In genomic region chr19:41835407-41835806, GRCm38 (mm10) we compare ENCODE assay signal across 9 mouse cellular contexts. TPM values are rescaled to one million over a fixed set of nuclear protein-coding genes. Genes with fewer than 3 reads are reported as not detected.
DNase-seq lines count a peak whose midpoint lies in the region; ATAC-seq lines count a peak whose summit lies in the region.
"Had no signal": no experiment of that assay in that cellular context is flagged by ENCODE, and none has a peak within 500 bp of the region (broad histone marks: within the 10 kb centered on the region; RNA-seq: fewer than 3 reads in every experiment).

No protein-coding gene starts in this region.

- H3K27me3 ChIP-seq in heart, embryonic 11.5 days (ENCODE audit: control insufficient read depth, insufficient read depth, low read length): 0 out of 2 replicates have a peak, but pooled peaks cover 5% of the 10 kb centered on the region
- H3K27me3 ChIP-seq in megakaryocyte, embryonic 14.5 days (replicated peaks): no peaks in the 10 kb centered on the region
- H3K27me3 ChIP-seq in liver, embryonic 16.5 days (ENCODE audit: control insufficient read depth, insufficient read depth, low read depth, low read length): no peaks in the 10 kb centered on the region

- ATAC-seq in heart, embryonic 11.5 days (replicated peaks; ENCODE audit: insufficient number of reproducible peaks, low FRiP score, low TSS enrichment): no peak
- ATAC-seq in megakaryocyte, adult 5-6 weeks (ENCODE audit: poor library complexity, severe bottlenecking): no peak
- ATAC-seq in liver, embryonic 16.5 days (ENCODE audit: low read depth): no peak

- H3K4me1 ChIP-seq in heart, embryonic 11.5 days (ENCODE audit: control insufficient read depth, insufficient read depth, low read length): peaks cover 41% of the 10 kb centered on the region
- peaks cover 92% of the 10 kb centered on the region for H3K4me1 ChIP-seq in megakaryocyte, embryonic 14.5 days
- H3K4me1 ChIP-seq in liver, embryonic 16.5 days (ENCODE audit: control insufficient read depth, low read depth, low read length): peaks cover 73% of the 10 kb centered on the region

- no peaks in the 10 kb centered on the region for H3K36me3 ChIP-seq in heart, embryonic 11.5 days (ENCODE audit: control insufficient read depth, insufficient read depth, low read length)
- peaks cover 22% of the 10 kb centered on the region for H3K36me3 ChIP-seq in megakaryocyte, embryonic 14.5 days (replicated peaks; ENCODE audit: low read length)
- no peaks in the 10 kb centered on the region for H3K36me3 ChIP-seq in liver, embryonic 16.5 days (ENCODE audit: control insufficient read depth, insufficient read depth)

- no peak overlapping the region for H3K9ac ChIP-seq in heart, embryonic 11.5 days (ENCODE audit: low read depth, low read length)
- no peak overlapping the region for H3K9ac ChIP-seq in liver, embryonic 16.5 days (ENCODE audit: low read depth, low read length)

- no peaks in the 10 kb centered on the region for H3K9me3 ChIP-seq in heart, embryonic 11.5 days (replicated peaks; ENCODE audit: control insufficient read depth, low read length)
- H3K9me3 ChIP-seq in megakaryocyte, embryonic 14.5 days: no peaks in the 10 kb centered on the region
- H3K9me3 ChIP-seq in liver, embryonic 16.5 days (replicated peaks; ENCODE audit: control insufficient read depth, low read length): no peaks in the 10 kb centered on the region

- H3K27ac ChIP-seq in heart, embryonic 11.5 days (ENCODE audit: low read depth, low read length): peak overlapping the region; percentile 59; the same call in 1 of the 2 replicates
- peak overlapping the region; percentile 89 for H3K27ac ChIP-seq in liver, embryonic 16.5 days (ENCODE audit: low read length)

- WGBS in heart, embryonic 11.5 days (ENCODE audit: insufficient replicate concordance): 46% methylated on average over 6 of the region's 6 CpGs
- WGBS in liver, embryonic 16.5 days (ENCODE audit: insufficient replicate concordance): 35% methylated on average over 6 of the region's 6 CpGs

- no peak for DNase-seq in heart, postnatal 4 days
- DNase-seq in urinary bladder, postnatal 10 days (ENCODE audit: low spot score): no peak
- no peak for DNase-seq in urinary bladder, postnatal 4 days (ENCODE audit: low spot score in 2 of 2)
- DNase-seq in spleen, postnatal 14 days (ENCODE audit: low spot score in 2 of 2): no peak
- DNase-seq: spleen, adult 18-20 months had no signal

- peak overlapping the region; percentile 54 for H3K4me2 ChIP-seq in heart, embryonic 11.5 days
- H3K4me2 ChIP-seq in liver, embryonic 16.5 days (ENCODE audit: low read depth, low read length): peak overlapping the region; percentile 56

- no peak overlapping the region for H3K4me3 ChIP-seq in heart, embryonic 11.5 days (ENCODE audit: low read depth, low read length)
- H3K4me3 ChIP-seq in megakaryocyte, embryonic 14.5 days (replicated peaks): peak overlapping the region; percentile 38
- H3K4me3 ChIP-seq in liver, embryonic 16.5 days (ENCODE audit: low read depth, low read length): no peak overlapping the region; the same call in 1 of the 2 replicates

RNA-seq across cellular contexts. Expression of gene Frat1, which starts 5.6 kb away (rescaled TPM):
- polyA plus RNA-seq in heart, embryonic 11.5 days (2014; fragmentation: Nextera tagmentation; extraction: Ambion mirVana): 3.5 and 3.6 TPM in 2 replicates
- 1 to 10 TPM; 2.1 to 2.3 TPM for total RNA-seq in heart, postnatal 4 days (2021)
- 25.1 and 50.6 TPM in 2 replicates for polyA plus RNA-seq in megakaryocyte, embryonic 14.5 days (2012; ENCODE audit: insufficient read depth, low replicate concordance)
- total RNA-seq in megakaryocyte, adult 5-6 weeks (2015): 5.2 and 6.3 TPM in 2 replicates
- 6.1 and 6.3 TPM in 2 replicates for total RNA-seq in megakaryocyte, adult 5-6 weeks (2017)
- polyA plus RNA-seq in liver, embryonic 16.5 days (2015; fragmentation: Nextera tagmentation; extraction: Ambion mirVana): 8.3 and 8.5 TPM in 2 replicates

RNA-seq across cellular contexts. Expression of gene Frat2, which starts 12.5 kb away (rescaled TPM):
- 1.1 and 2.2 TPM in 2 replicates for polyA plus RNA-seq in heart, embryonic 11.5 days (2014; fragmentation: Nextera tagmentation; extraction: Ambion mirVana)
- total RNA-seq in heart, postnatal 4 days (2021): 1 to 10 TPM; 3.6 to 3.9 TPM
- polyA plus RNA-seq in megakaryocyte, embryonic 14.5 days (2012; ENCODE audit: insufficient read depth, low replicate concordance): 16.8 and 19.5 TPM in 2 replicates
- 7.7 and 9.5 TPM in 2 replicates for total RNA-seq in megakaryocyte, adult 5-6 weeks (2015)
- total RNA-seq in megakaryocyte, adult 5-6 weeks (2017): 9.2 and 9.4 TPM in 2 replicates
- polyA plus RNA-seq in liver, embryonic 16.5 days (2015; fragmentation: Nextera tagmentation; extraction: Ambion mirVana): 2.5 and 2.7 TPM in 2 replicates

RNA-seq across cellular contexts. Expression of gene Arhgap19, which starts 33.6 kb away (rescaled TPM):
- polyA plus RNA-seq in heart, embryonic 11.5 days (2014; fragmentation: Nextera tagmentation; extraction: Ambion mirVana): 20.8 and 22.8 TPM in 2 replicates
- 10 to 100 TPM in 1 of 2 experiments, 1 to 10 TPM in 1; 9.5 to 10.2 TPM for total RNA-seq in heart, postnatal 4 days (2021)
- 1.8 TPM in 1 of 2 replicates, not detected in the other for polyA plus RNA-seq in megakaryocyte, embryonic 14.5 days (2012; ENCODE audit: insufficient read depth, low replicate concordance)
- 48.5 and 50.3 TPM in 2 replicates for total RNA-seq in megakaryocyte, adult 5-6 weeks (2015)
- total RNA-seq in megakaryocyte, adult 5-6 weeks (2017): 62.7 and 65.3 TPM in 2 replicates
- 25.6 and 27.5 TPM in 2 replicates for polyA plus RNA-seq in liver, embryonic 16.5 days (2015; fragmentation: Nextera tagmentation; extraction: Ambion mirVana)
